Comparison of ENCODE assay signal across 17 mouse cellular contexts in genomic region chr8:126671594-126671993, GRCm38 (mm10).
"Had no signal": no experiment of that assay in that cellular context is flagged by ENCODE, and none has a peak within 500 bp of the region (broad histone marks: within the 10 kb centered on the region; RNA-seq: fewer than 3 reads in every experiment).

No protein-coding gene starts in this region.

- H3K9me3 ChIP-seq: neural tube, embryonic 12.5 days; neural tube, embryonic 13.5 days; neural tube, embryonic 15.5 days; stomach, embryonic 15.5 days had no signal

- H3K27ac ChIP-seq: neural tube, embryonic 12.5 days; neural tube, embryonic 13.5 days; neural tube, embryonic 15.5 days; stomach, embryonic 15.5 days; stomach, postnatal 0 days had no signal

- H3K9ac ChIP-seq: neural tube, embryonic 12.5 days; neural tube, embryonic 13.5 days; neural tube, embryonic 15.5 days; stomach, embryonic 15.5 days had no signal

- H3K36me3 ChIP-seq: neural tube, embryonic 12.5 days; neural tube, embryonic 13.5 days; neural tube, embryonic 15.5 days; stomach, embryonic 15.5 days had no signal

- H3K27me3 ChIP-seq: neural tube, embryonic 12.5 days; neural tube, embryonic 13.5 days; neural tube, embryonic 15.5 days; stomach, embryonic 15.5 days had no signal

- DNase-seq: retina, postnatal 1 day; right cerebral cortex, adult 18-20 months; right cerebral cortex, postnatal 14 days; right cerebral cortex, postnatal 25 days; right cerebral cortex, postnatal 4 days; spleen, adult 18-20 months; thymus, adult 18-20 months; thymus, adult 2 months; thymus, postnatal 14 days; thymus, postnatal 25 days; thymus, postnatal 36 days; thymus, postnatal 4 days had no signal

- H3K4me3 ChIP-seq: neural tube, embryonic 12.5 days; neural tube, embryonic 13.5 days; neural tube, embryonic 15.5 days; stomach, embryonic 15.5 days had no signal

- H3K4me2 ChIP-seq: neural tube, embryonic 12.5 days; neural tube, embryonic 13.5 days; neural tube, embryonic 15.5 days; stomach, embryonic 15.5 days had no signal
